Mouse (Mus musculus): ENCODE results near the gene Abca2. TPM values are rescaled to one million over a fixed set of nuclear protein-coding genes. Genes with fewer than 3 reads are reported as not detected.

Abca2 gene
- polyA plus RNA-seq, 1 experiment from 2014 or later: 9.8 TPM

DNA sequence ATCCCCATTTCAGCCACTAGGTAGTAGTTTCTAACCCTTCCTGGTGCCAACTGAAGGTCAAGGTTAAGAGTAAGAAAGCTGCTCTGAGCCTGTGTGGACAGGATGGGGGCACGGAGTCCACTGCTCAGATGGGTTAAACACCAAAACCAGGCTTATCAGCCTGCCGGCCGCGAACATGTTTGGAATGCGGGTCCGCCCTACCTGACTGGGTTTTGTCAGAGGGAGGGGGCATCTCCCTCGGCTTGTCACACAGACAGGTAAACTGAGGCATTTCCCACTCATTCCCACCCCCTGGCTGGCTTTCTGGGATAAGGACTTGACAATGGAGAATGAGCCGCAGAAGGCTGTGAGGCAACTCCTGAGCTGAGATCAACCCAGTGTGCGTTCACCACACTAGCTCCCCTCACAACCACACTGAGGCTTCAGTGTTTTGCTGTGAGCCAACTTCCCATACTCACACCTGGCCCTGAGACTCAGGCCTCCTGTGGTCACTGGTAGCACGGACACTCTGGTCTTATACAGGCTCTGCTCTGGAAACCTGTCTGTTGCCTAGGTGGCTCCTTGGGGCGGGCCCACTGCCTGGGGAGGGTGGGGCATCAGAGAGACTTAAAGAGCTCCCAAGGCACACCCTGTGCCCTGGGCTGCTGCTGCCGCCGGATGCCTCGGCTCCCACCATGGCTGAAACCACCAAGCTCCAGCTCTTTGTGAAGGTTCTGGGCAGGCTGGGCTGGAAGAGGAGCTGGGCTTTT is 27.9 kb downstream of the Abca2 start, which contains the start of gene Clic3:
TSS of gene Clic3 (plus strand) at position 634 of the 749 bp plus-strand sequence.
- H3K9ac ChIP-seq: no peak within 1 kb of the TSS
- no peaks in the 10 kb centered on the region for H3K9me3 ChIP-seq
- no peak within 1 kb of the TSS for H3K4me2 ChIP-seq
- 65% methylated on average over 14 of the region's 14 CpGs for WGBS
- H3K4me3 ChIP-seq: no peak within 1 kb of the TSS
- H3K36me3 ChIP-seq: peaks cover 21% of the 10 kb centered on the region
- ATAC-seq (ENCODE audit: low read depth): no peak
- H3K4me1 ChIP-seq (replicated peaks): peaks cover 24% of the 10 kb centered on the region
- no peaks in the 10 kb centered on the region for H3K27me3 ChIP-seq
- no peak within 1 kb of the TSS for H3K27ac ChIP-seq (replicated peaks)

DNA sequence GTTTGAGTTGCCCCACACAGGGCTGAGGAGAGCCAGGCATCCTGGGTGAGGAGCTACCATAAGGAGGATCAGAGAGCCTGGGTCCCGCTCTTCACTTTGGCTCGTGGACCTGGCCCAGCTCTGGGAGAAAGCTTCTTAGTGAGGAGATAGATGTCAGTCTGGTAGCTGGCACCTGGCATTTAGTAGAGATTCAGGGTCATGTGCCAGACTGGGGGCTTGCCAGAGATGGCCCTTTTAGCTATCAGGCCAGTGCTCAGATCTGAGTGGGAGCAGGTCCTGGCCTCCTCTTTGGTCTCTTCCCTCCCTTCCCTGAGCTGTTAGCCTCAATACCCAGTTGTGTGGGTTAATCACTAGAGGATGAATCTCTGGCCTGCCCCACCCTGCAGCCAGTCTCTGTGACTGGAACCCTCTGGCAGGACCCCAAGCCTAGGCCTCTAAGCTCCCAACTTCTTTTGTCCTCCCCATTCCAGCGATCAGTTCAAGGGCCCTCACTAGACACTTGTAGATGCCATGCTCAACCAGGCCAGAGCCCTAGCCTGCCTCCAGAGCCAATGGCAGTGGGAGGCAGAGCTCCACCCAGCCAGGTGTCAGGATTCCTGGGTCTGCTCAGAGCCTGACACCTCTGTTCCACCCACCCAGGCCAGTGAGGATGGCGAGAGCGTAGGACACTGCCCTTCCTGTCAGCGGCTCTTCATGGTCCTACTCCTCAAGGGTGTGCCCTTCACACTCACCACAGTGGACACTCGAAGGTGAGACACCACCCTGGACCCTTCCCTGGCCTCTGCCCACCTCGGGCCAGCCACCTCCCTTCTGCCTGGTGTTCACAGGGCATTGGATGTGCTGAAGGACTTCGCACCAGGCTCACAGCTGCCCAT is 28.8 kb downstream of the Abca2 start:
- Histone ChIP-seq H3K9me3 (no peaks in the 10 kb centered on the region), H3K27ac (replicated peaks) (no peak overlapping the region), H3K36me3 (peaks cover 21% of the 10 kb centered on the region), H3K4me3 (no peak overlapping the region), H3K9ac (no peak overlapping the region), H3K4me2 (no peak overlapping the region), H3K27me3 (no peaks in the 10 kb centered on the region), H3K4me1 (replicated peaks) (peaks cover 31% of the 10 kb centered on the region)
- no peak for ATAC-seq (ENCODE audit: low read depth)
- WGBS: 89% methylated on average over 9 of the region's 9 CpGs

DNA sequence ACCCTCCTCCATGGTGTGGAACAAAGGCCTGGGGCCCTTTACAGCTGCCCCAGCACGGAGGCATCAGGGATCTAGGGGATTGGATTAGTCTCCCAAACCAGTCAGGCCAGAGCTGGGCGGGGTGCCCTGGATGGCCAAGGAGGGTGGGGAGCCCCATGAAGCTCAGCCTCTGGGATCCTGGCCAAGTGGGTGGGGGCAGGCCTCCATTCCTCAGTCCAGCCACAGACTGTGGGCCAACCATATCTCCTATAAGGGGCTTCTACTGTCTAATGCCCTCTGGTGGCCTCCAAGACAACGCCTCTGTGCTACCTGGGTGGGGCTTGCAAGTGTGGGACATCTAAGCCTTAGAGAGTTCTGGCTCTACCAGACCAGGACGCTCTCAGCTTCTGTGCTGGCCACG is 30.4 kb downstream of the Abca2 start:
- H3K4me2 ChIP-seq: peak overlapping the region; percentile 89
- H3K27ac ChIP-seq (replicated peaks): no peak overlapping the region
- 0 out of 2 replicates have a peak overlapping the region, but pooled peaks have one; percentile 77 for H3K4me3 ChIP-seq
- no peaks in the 10 kb centered on the region for H3K27me3 ChIP-seq
- no peak for ATAC-seq (ENCODE audit: low read depth)
- H3K4me1 ChIP-seq (replicated peaks): peaks cover 31% of the 10 kb centered on the region
- H3K9ac ChIP-seq: peak overlapping the region; percentile 87
- no peaks in the 10 kb centered on the region for H3K9me3 ChIP-seq
- 72% methylated on average over 5 of the region's 5 CpGs for WGBS
- H3K36me3 ChIP-seq: peaks cover 21% of the 10 kb centered on the region

DNA sequence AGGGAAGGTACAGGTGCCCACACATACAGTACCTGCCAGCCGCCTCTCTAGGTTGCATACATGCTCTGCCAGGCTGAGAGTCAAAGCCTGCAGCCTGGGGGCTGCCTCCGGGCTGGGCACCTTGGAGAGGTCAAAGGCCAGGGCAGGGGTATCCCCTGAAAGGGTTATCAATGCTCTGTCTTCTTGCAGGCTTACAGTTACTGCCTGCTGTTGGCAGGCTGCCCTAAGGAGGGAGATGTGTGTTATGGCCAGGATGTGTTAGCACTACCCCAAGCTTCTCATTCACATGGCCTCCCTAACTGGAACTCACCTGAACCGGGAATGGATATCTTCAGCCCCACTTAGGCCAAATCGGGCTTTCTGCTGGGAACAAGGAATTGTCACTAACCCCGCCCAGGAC is 31.6 kb downstream of the Abca2 start:
- Histone ChIP-seq H3K9me3 (no peaks in the 10 kb centered on the region), H3K4me3 (peak overlapping the region; percentile 77), H3K4me2 (peak overlapping the region; percentile 89), H3K36me3 (peaks cover 21% of the 10 kb centered on the region), H3K27ac (replicated peaks) (peak overlapping the region; percentile 96), H3K27me3 (no peaks in the 10 kb centered on the region), H3K9ac (peak overlapping the region; percentile 87), H3K4me1 (replicated peaks) (peaks cover 31% of the 10 kb centered on the region)
- 37% methylated on average over 5 of the region's 5 CpGs for WGBS
- ATAC-seq (ENCODE audit: low read depth): peak; percentile 28; the same call in 1 of the 2 replicates

DNA sequence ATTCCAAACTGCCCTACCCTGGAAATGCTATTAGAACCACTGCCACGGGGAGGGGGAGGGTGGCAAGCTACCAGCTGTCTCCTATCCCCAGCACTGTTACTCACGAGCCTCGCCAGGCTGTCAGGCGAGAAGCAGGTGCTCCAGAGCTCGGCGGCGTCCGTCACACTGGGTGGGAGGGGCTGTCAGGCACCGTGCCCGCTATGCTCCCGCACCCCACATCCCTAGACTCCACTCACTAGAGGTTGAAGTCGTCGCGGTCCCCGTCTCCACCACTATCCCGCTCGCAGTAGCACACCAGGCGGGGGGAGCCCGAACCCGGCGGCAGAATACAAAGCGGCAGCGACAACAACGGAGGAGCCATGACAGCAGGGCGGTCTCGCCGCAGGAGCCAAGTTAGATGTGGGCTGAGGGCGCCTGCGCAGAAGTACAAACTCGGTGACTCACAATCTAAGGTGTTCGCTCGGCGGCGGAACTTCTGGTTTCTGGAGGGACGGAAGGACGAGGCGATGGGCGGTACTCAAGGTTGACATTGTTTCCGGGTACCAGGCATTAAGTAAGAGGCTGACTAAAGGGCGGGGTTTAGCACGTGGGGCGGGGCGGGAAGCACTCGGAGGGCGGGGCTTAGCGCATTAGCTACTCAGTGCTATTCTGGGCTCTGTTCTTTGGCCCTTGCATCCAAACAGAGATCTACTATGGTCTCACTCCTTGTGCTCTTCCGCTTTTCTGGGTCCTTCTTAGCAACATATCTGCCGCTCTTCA is 32.2 kb downstream of the Abca2 start, which contains the start of gene Paxx:
TSS of gene Paxx (minus strand) at position 544 of the 759 bp plus-strand sequence.
- ATAC-seq (ENCODE audit: low read depth): peak; percentile 92
- Histone ChIP-seq H3K27ac (replicated peaks) (peak within 1 kb of the TSS; percentile 96), H3K9ac (peak within 1 kb of the TSS; percentile 87), H3K9me3 (no peaks in the 10 kb centered on the region), H3K4me1 (replicated peaks) (peaks cover 31% of the 10 kb centered on the region), H3K4me2 (peak within 1 kb of the TSS; percentile 89), H3K4me3 (peak within 1 kb of the TSS; percentile 77), H3K36me3 (peaks cover 21% of the 10 kb centered on the region), H3K27me3 (no peaks in the 10 kb centered on the region)
- under 1% methylated on average over 48 of the region's 48 CpGs for WGBS

DNA sequence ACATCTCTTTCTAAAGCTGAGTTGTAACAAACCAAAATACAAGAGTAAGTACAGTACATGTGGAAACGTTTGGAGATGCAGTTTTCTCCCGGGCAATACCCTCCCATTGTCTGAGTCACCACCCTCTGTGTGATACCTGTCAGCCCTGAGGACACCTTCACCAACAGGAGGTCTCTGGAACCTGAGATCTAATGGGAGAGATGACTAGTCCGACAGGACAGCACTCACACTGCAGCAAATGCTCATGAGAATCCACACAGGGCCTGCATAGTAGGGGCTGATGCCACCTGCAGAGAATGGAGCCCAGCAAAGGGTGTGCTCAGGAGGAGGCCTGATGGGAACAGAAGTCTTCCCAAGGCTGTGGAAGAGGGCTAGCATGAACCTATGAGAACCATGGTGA is 32.9 kb downstream of the Abca2 start:
- Histone ChIP-seq H3K36me3 (peaks cover 21% of the 10 kb centered on the region), H3K9me3 (no peaks in the 10 kb centered on the region), H3K4me3 (peak overlapping the region; percentile 77), H3K9ac (peak overlapping the region; percentile 87), H3K4me1 (replicated peaks) (peaks cover 31% of the 10 kb centered on the region), H3K4me2 (peak overlapping the region; percentile 89), H3K27ac (replicated peaks) (peak overlapping the region; percentile 96), H3K27me3 (no peaks in the 10 kb centered on the region)
- ATAC-seq (ENCODE audit: low read depth): peak; percentile 10; the same call in 1 of the 2 replicates
- 34% methylated on average over 3 of the region's 3 CpGs for WGBS

DNA sequence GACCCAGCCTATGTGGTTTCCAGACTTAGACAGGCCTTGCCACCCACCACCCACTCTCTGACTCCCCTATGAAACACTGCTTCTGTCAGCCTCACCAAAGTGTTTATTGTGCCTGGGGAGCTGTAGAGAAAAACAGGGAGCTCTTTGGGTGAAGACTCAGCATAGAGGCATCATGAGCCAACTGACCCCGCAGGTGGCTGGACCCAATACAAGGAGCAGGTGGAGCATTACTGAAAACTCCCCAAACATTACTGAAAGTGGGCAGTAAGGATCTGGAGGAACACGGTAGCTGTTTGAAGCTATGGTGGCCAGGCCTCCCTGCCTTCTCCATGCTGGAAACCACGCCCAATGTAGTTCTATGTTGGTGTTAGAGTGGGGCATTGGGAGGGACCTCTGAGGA is 35.1 kb downstream of the Abca2 start:
- Histone ChIP-seq H3K9me3 (no peaks in the 10 kb centered on the region), H3K27ac (replicated peaks) (no peak overlapping the region), H3K36me3 (peaks cover 8% of the 10 kb centered on the region), H3K9ac (no peak overlapping the region), H3K4me2 (no peak overlapping the region), H3K4me1 (replicated peaks) (peaks cover 31% of the 10 kb centered on the region), H3K27me3 (no peaks in the 10 kb centered on the region), H3K4me3 (no peak overlapping the region)
- WGBS: 87% methylated on average over 3 of the region's 3 CpGs
- no peak for ATAC-seq (ENCODE audit: low read depth)

DNA sequence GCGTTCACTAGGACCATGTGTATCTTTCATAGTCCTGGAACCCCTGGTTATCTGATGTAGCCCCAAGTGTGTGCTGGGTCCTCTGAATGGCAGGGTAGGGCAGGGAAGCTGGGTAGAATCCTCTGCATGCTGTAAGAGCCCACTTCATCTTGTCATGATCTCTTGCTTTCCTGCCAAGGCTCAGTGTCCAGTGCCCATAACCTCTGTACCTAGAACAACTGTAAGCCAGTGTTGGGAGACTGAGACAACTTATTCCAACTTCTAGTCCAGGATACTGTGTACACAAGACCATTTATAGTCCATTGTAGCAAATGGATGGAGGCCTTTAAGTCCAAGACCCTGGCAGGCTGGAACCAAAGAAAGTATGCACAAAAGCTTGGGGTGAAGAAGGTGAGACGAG is 36.8 kb downstream of the Abca2 start:
- Histone ChIP-seq H3K27ac (replicated peaks) (no peak overlapping the region), H3K36me3 (no peaks in the 10 kb centered on the region), H3K9ac (no peak overlapping the region), H3K9me3 (no peaks in the 10 kb centered on the region), H3K4me1 (replicated peaks) (peaks cover 28% of the 10 kb centered on the region), H3K4me3 (no peak overlapping the region), H3K27me3 (no peaks in the 10 kb centered on the region), H3K4me2 (no peak overlapping the region)
- no peak for ATAC-seq (ENCODE audit: low read depth)
- 94% methylated on average over 2 of the region's 2 CpGs for WGBS

DNA sequence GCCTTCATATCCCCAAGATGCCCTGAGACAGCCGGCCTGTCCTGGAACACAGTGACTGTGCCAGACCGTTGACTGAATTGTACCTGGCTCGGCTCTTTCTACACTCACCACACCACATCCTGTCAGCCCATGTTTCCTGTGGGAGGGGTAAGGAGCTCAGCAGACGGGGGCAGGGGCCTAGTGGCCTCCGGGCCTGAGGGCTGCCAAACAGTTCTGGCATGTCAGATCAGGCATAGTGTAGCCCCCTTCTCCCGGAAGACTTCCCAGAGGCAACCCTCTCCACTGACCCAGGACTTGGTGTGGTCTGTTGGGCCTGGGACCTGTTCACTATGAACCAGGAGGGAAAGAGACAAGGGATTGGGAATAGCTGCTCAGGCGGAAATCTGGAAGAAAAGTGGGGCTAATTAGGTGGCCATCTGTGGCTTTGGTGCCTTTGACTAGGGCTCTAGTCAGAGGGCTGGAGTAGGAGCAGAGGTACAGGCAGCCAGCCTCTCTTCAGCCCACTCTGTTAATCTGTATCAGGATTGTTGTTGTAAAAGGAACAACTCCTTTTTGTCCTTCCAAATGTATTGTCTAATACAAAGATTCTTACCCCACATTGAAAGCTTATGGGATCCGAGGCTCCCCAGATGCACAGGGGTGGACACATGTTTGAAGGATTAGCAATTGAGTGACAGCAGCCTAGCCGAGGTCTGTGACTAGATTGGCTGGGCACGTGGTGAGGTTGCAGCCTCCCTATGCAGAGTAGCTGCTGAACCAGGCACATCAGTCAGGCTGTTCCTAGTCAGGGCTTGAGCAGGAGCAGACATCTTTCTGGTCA is 37.5 kb downstream of the Abca2 start:
- 58% methylated on average over 10 of the region's 10 CpGs for WGBS
- Histone ChIP-seq H3K9me3 (no peaks in the 10 kb centered on the region), H3K9ac (no peak overlapping the region), H3K36me3 (no peaks in the 10 kb centered on the region), H3K27ac (replicated peaks) (no peak overlapping the region), H3K4me2 (no peak overlapping the region), H3K27me3 (no peaks in the 10 kb centered on the region), H3K4me3 (no peak overlapping the region), H3K4me1 (replicated peaks) (peaks cover 26% of the 10 kb centered on the region)
- ATAC-seq (ENCODE audit: low read depth): no peak

DNA sequence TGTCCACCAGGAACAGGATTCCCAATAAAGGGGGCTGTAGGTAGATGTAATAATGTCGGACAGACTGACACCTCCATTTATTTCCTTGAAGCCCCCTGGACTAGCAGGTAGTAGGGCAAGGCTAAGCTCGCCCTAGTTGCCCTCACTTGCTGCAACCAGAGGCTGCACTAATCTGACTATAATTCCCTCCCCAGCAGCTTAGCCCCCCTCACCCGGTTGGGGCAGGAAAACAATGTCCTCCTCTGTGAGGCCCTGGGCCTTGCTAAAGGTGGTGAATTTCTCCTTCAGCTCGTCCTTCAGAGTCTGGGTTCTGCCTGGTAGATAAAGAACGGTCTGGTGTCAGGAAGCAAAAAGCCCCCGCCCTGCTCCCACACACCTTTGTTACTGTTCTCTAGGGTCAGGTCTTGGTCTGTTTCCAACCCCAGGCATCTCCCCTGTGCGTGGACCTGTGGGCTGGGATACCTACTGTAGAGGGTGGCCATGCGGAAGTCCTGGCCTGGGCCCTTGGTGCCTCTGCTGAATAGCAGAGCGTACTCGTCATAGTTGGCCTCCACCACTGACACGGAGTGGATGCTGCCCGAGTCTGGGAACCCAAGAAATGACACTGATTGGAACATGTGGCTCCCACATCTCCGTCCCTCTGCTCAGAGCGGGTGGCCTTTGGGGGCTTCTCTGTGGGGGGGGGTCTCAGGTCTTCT is 39.3 kb downstream of the Abca2 start:
- whole genome bisulfite sequencing: 83% methylated on average over 14 of the region's 14 CpGs
- H3K27ac ChIP-seq (replicated peaks): no peak overlapping the region
- ATAC-seq (ENCODE audit: low read depth): no peak
- H3K4me1 ChIP-seq (replicated peaks): peaks cover 16% of the 10 kb centered on the region
- H3K4me3 ChIP-seq: no peak overlapping the region
- no peaks in the 10 kb centered on the region for H3K9me3 ChIP-seq
- H3K36me3 ChIP-seq: no peaks in the 10 kb centered on the region
- no peaks in the 10 kb centered on the region for H3K27me3 ChIP-seq
- H3K9ac ChIP-seq: no peak overlapping the region
- no peak overlapping the region for H3K4me2 ChIP-seq

Measured in neural tube, embryonic 13.5 days (tissue).